Mouse (Mus musculus) intestine, postnatal 0 days (tissue): ENCODE measurements at regions not wholly inside any gene's neighbourhood (a gene's known extent, or its start where the extent isn't known, plus 50 kb on each side); places are given as distances from the start of the nearest gene placed in this dataset.

Experiments
- ATAC-seq: fragments of 200-750 bp; cut with Nextera tagmentation; 2 replicates; pipeline ENCODE4 v1.8.0; 2017; ENCODE audit warnings: mild to moderate bottlenecking, moderate TSS enrichment, moderate library complexity
- H3K27ac ChIP-seq: fragments of 300-500 bp; sonication (generic); 2 replicates; pipeline ENCODE4 v1.5.1; 2014; ENCODE audit warnings: mild to moderate bottlenecking, low read depth, low read length, moderate library complexity
- H3K27me3 ChIP-seq: fragments of 300-500 bp; sonication (generic); replicated peaks from 2 replicates; pipeline ENCODE4 v1.6.1; 2014; ENCODE audit warnings: low read length, mixed read lengths; ENCODE audit not compliant: control insufficient read depth, insufficient read depth
- H3K36me3 ChIP-seq: fragments of 300-500 bp; sonication (generic); 2 replicates; pipeline ENCODE4 v1.6.1; 2014; ENCODE audit warnings: mild to moderate bottlenecking, moderate library complexity; ENCODE audit not compliant: control insufficient read depth, insufficient read depth
- H3K4me1 ChIP-seq: fragments of 300-500 bp; sonication (generic); replicated peaks from 2 replicates; pipeline ENCODE4 v1.6.1; 2014; ENCODE audit warnings: antibody characterized with exemption, low read length, mixed read lengths; ENCODE audit not compliant: control insufficient read depth, insufficient read depth
- H3K4me2 ChIP-seq: fragments of 300-500 bp; sonication (generic); replicated peaks from 2 replicates; pipeline ENCODE4 v1.6.1; 2014; ENCODE audit warnings: low read depth, mild to moderate bottlenecking, moderate library complexity
- H3K4me3 ChIP-seq: fragments of 300-500 bp; sonication (generic); 2 replicates; pipeline ENCODE4 v1.5.1; 2014; ENCODE audit warnings: low read depth, low read length
- H3K9ac ChIP-seq: fragments of 300-500 bp; sonication (generic); 2 replicates; pipeline ENCODE4 v1.6.1; 2014; ENCODE audit warnings: mild to moderate bottlenecking, low read depth, low read length
- H3K9me3 ChIP-seq: fragments of 300-500 bp; sonication (generic); 2 replicates; pipeline ENCODE4 v1.6.1; 2016; ENCODE audit warnings: mixed run types; ENCODE audit not compliant: control insufficient read depth
- CTCF ChIP-seq: sonication (generic); IDR thresholded peaks from 2 replicates; pipeline ENCODE4 v1.5.1; 2016; ENCODE audit warnings: low read depth, mild to moderate bottlenecking, control low read depth, antibody characterized with exemption, moderate library complexity
- WGBS: fragments of 180-500 bp; shearing (Covaris S2); extraction: QIAGEN DNeasy Blood & Tissue Kit; methylation state at CpG from one replicate; pipeline ENCODE4 v1.1.7; 2014; 5-methylcytosine and 5-hydroxymethylcytosine counted together

GRCm38 (mm10) chr10:6053207-6053606 lies 131.0 kb upstream of the Rgs17 start:
- 48% methylated on average over 2 of the region's 2 CpGs for WGBS
- Histone ChIP-seq H3K36me3 (no peaks in the 10 kb centered on the region), H3K4me3 (no peak overlapping the region), H3K27ac (no peak overlapping the region), H3K4me2 (no peak overlapping the region), H3K9me3 (no peaks in the 10 kb centered on the region), H3K27me3 (no peaks in the 10 kb centered on the region), H3K9ac (no peak overlapping the region), H3K4me1 (no peaks in the 10 kb centered on the region)
- no peak for TF ChIP-seq CTCF
- no peak for ATAC-seq

DNA sequence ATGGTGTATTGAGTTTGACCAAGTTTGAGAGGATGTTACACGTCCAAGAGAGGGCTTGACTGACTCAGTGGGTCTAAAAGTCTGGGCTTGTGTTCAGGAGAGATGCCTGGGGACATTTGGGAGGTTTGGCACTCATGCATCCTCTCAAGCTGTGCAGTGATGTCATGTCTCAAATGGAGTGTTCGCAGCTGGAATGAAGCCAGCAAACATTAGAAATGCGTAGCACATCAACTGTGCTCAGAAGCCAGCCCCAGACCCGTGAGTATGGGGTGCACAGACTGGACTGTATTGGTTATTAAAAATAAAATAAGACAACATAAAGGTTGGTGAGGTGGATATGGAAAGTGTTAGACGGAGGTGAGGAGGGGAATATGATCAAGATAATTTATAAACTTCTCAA lies 121.2 kb upstream of the Rgs17 start:
- Histone ChIP-seq H3K4me3 (no peak overlapping the region), H3K9ac (no peak overlapping the region), H3K4me1 (no peaks in the 10 kb centered on the region), H3K4me2 (no peak overlapping the region), H3K27ac (no peak overlapping the region), H3K9me3 (no peaks in the 10 kb centered on the region), H3K27me3 (no peaks in the 10 kb centered on the region), H3K36me3 (no peaks in the 10 kb centered on the region)
- no peak for ATAC-seq
- 66% methylated on average over 5 of the region's 5 CpGs for WGBS
- no peak for TF ChIP-seq CTCF

- no peaks in the 10 kb centered on the region for H3K4me1 ChIP-seq
- no peak overlapping the region for H3K9ac ChIP-seq
- no peak overlapping the region for H3K4me3 ChIP-seq
- TF ChIP-seq CTCF: no peak
- WGBS: 40% methylated on average over 4 of the region's 4 CpGs
- no peak for ATAC-seq
- H3K36me3 ChIP-seq: no peaks in the 10 kb centered on the region
- no peak overlapping the region for H3K4me2 ChIP-seq
- no peak overlapping the region for H3K27ac ChIP-seq
- H3K27me3 ChIP-seq: no peaks in the 10 kb centered on the region
- no peaks in the 10 kb centered on the region for H3K9me3 ChIP-seq
These were observed 117.6 kb upstream of the Rgs17 start for GRCm38 (mm10) chr10:6039771-6040170.

- TF ChIP-seq CTCF: peak; percentile 96
- no peaks in the 10 kb centered on the region for H3K9me3 ChIP-seq
- no peaks in the 10 kb centered on the region for H3K27me3 ChIP-seq
- no peaks in the 10 kb centered on the region for H3K4me1 ChIP-seq
- no peak overlapping the region for H3K4me3 ChIP-seq
- no peaks in the 10 kb centered on the region for H3K36me3 ChIP-seq
- peak; percentile 88 for ATAC-seq
- no peak overlapping the region for H3K27ac ChIP-seq
- H3K9ac ChIP-seq: no peak overlapping the region
- 9% methylated on average over 25 of the region's 25 CpGs for WGBS
- peak overlapping the region; percentile 51 for H3K4me2 ChIP-seq
These were observed 113.7 kb upstream of the Rgs17 start for GRCm38 (mm10) chr10:6035792-6036487.

DNA sequence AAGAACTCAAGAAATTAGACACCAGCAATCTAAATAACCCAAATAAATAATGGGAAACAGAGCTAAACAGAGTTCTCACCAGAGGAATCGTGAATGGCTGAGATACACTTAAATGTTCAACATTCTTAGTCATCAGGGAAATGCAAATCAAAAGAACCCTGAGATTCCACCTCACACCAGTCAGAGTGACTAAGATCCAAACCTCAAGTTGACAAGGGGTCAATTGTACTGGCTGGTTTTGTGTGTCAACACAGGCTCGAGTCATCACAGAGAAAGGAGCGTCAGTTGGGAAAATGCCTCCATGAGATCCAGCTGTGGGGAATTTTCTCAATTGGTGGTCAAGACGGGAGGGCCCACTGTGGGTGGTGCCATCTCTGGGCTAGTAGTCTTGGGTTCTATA lies 110.3 kb upstream of the Rgs17 start:
- H3K4me3 ChIP-seq: no peak overlapping the region
- H3K27ac ChIP-seq: no peak overlapping the region
- no peak for TF ChIP-seq CTCF
- no peak for ATAC-seq
- H3K4me1 ChIP-seq: no peaks in the 10 kb centered on the region
- no peak overlapping the region for H3K9ac ChIP-seq
- H3K9me3 ChIP-seq: no peaks in the 10 kb centered on the region
- H3K4me2 ChIP-seq: no peak overlapping the region
- H3K36me3 ChIP-seq: no peaks in the 10 kb centered on the region
- no peaks in the 10 kb centered on the region for H3K27me3 ChIP-seq
- WGBS: 73% methylated on average over 4 of the region's 4 CpGs

- H3K27ac ChIP-seq: no peak overlapping the region
- no peak overlapping the region for H3K4me2 ChIP-seq
- no peak for TF ChIP-seq CTCF
- 60% methylated on average over 1 of the region's 1 CpGs for WGBS
- no peaks in the 10 kb centered on the region for H3K9me3 ChIP-seq
- no peak overlapping the region for H3K9ac ChIP-seq
- no peaks in the 10 kb centered on the region for H3K27me3 ChIP-seq
- no peaks in the 10 kb centered on the region for H3K36me3 ChIP-seq
- no peak for ATAC-seq
- H3K4me3 ChIP-seq: no peak overlapping the region
- no peaks in the 10 kb centered on the region for H3K4me1 ChIP-seq
These were observed 105.4 kb upstream of the Rgs17 start for GRCm38 (mm10) chr10:6027551-6027950.

DNA sequence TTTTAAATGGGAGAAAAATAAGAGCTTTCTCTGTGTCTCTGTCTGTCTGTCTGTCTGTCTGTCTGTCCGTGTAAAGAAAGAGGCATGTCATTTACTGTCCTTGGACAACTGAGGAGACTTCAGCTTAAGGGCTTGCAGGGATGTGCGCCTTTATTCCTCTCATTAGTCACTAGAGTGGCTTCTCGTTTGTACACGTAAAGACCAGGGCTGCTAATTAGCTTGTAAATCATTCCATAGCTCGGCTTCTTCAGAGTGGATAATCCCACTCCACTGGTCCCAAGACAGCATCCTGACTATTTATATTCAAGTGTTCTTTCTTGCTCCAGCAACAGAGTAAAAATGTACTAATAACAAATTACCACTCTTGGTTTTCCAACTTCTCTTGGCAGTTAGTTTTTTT lies 104.1 kb upstream of the Rgs17 start:
- Histone ChIP-seq H3K36me3 (no peaks in the 10 kb centered on the region), H3K27ac (no peak overlapping the region), H3K4me2 (no peak overlapping the region), H3K4me1 (no peaks in the 10 kb centered on the region), H3K4me3 (no peak overlapping the region), H3K9ac (no peak overlapping the region), H3K9me3 (no peaks in the 10 kb centered on the region), H3K27me3 (no peaks in the 10 kb centered on the region)
- no peak for TF ChIP-seq CTCF
- WGBS: 59% methylated on average over 5 of the region's 5 CpGs
- no peak for ATAC-seq
